Mouse (Mus musculus): ENCODE measurements around the gene Tbxas1. TPM values are rescaled to one million over a fixed set of nuclear protein-coding genes. Genes with fewer than 3 reads are reported as not detected.

Tbxas1 gene
- total and polyA plus RNA-seq, 3 experiments: not detected

DNA sequence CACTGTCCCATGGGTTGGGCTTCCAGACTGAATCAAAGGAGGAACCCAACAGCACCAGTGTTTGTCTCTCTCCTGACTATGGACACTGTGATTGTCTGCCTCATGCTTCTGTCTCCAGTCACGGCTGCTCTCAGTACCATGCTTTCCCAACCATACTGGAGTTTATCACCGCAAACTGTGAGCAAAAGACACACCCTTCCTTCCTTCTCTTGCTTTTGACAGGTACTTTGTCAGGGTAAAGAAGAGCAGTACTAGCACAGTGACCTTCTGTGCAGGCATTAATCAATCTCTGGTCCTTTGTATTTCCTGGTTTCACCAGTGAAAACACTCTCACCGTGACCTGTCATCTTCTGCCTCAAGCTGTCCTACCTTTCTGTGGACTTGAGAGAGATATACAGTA is 26.4 kb downstream of the Tbxas1 start:
- Histone ChIP-seq H3K79me2 (replicated peaks; ENCODE audit: control insufficient read depth, extremely low read depth, insufficient read depth, poor library complexity, severe bottlenecking) (no peaks in the 10 kb centered on the region), H3K36me3 (replicated peaks in 1 of 2; ENCODE audit: control insufficient read depth in 1 of 2, insufficient read depth in 1 of 2, low read length in 1 of 2) (no peaks in the 10 kb centered on the region), H3K4me1 (ENCODE audit: control insufficient read depth in 1 of 2, insufficient read depth in 2 of 2) (peaks cover 8 to 32% of the 10 kb centered on the region in 2 experiments), H3K27me3 (replicated peaks) (no peaks in the 10 kb centered on the region), H3K27ac (ENCODE audit: insufficient read depth, low read depth) (no peak overlapping the region), H3K9ac (ENCODE audit: insufficient read depth, low read depth) (no peak overlapping the region), H3K4me2 (ENCODE audit: insufficient read depth, low read depth, poor library complexity, severe bottlenecking) (no peak overlapping the region), H3K4me3 (replicated peaks in 1 of 3; ENCODE audit: low read depth in 2 of 3, low read length in 2 of 3, poor library complexity in 1 of 3) (no peak overlapping the region), H3K9me3 (replicated peaks; ENCODE audit: low read length) (no peaks in the 10 kb centered on the region)
- no peak for DNase-seq (ENCODE audit: extremely low read depth)
- TF ChIP-seq ZNF384 (IDR thresholded peaks at IDR 0.05; ENCODE audit: low read depth, low read length) (no peak), MAFK (IDR thresholded peaks at IDR 0.05; ENCODE audit: insufficient replicate concordance, low read length) (no peak), EP300 (IDR thresholded peaks at IDR 0.05; ENCODE audit: low read length) (no peak), JUND (conservative IDR thresholded peaks at IDR 0.05; ENCODE audit: low read depth, low read length) (no peak), RCOR1 (conservative IDR thresholded peaks at IDR 0.05; ENCODE audit: low read depth, low read length) (no peak), SMC3 (IDR thresholded peaks at IDR 0.05; ENCODE audit: low read depth, low read length) (no peak), POLR2A (IDR thresholded peaks at IDR 0.05; ENCODE audit: low read depth, low read length) (no peak), ZKSCAN1 (IDR thresholded peaks at IDR 0.05; ENCODE audit: borderline replicate concordance, low read depth, low read length) (no peak), PAX5 (IDR thresholded peaks at IDR 0.05; ENCODE audit: low read length) (no peak), JUN (IDR thresholded peaks at IDR 0.05; ENCODE audit: insufficient read depth, low read depth, low read length) (no peak), E2F4 (IDR thresholded peaks at IDR 0.05; ENCODE audit: insufficient replicate concordance, low read depth, low read length) (no peak), SIN3A (IDR thresholded peaks at IDR 0.05; ENCODE audit: low read length) (no peak), ZMIZ1 (IDR thresholded peaks at IDR 0.05; ENCODE audit: low read depth, low read length) (no peak), ETS1 (conservative IDR thresholded peaks at IDR 0.05; ENCODE audit: low read depth, low read length) (no peak), BHLHE40 (IDR thresholded peaks at IDR 0.05; ENCODE audit: low read depth, low read length) (no peak), NELFE (IDR thresholded peaks at IDR 0.05; ENCODE audit: low read depth, low read length) (no peak), USF1 (IDR thresholded peaks at IDR 0.05; ENCODE audit: low read depth, low read length) (no peak), RAD21 (IDR thresholded peaks at IDR 0.05; ENCODE audit: low read depth, low read length) (no peak), TCF12 (IDR thresholded peaks at IDR 0.05; ENCODE audit: low read depth, low read length) (no peak), USF2 (conservative IDR thresholded peaks at IDR 0.05; ENCODE audit: low read depth, low read length) (no peak)
- dilution Hi-C loops (cut with MboI; ENCODE audit: extremely low pct_ligation_motif_present, extremely low pct_unique_long_range_greater_than_20kb, low sequenced_read_pairs): no loop called here
- in situ Hi-C loops (cut with MboI; ENCODE audit: low pct_ligation_motif_present, low pct_unique_long_range_greater_than_20kb, low sequenced_read_pairs): loop anchor here (5.0 to 10.0 kb wide), 2 partner anchors 159 to 257 kb away; no protein-coding TSS in a partner anchor

DNA sequence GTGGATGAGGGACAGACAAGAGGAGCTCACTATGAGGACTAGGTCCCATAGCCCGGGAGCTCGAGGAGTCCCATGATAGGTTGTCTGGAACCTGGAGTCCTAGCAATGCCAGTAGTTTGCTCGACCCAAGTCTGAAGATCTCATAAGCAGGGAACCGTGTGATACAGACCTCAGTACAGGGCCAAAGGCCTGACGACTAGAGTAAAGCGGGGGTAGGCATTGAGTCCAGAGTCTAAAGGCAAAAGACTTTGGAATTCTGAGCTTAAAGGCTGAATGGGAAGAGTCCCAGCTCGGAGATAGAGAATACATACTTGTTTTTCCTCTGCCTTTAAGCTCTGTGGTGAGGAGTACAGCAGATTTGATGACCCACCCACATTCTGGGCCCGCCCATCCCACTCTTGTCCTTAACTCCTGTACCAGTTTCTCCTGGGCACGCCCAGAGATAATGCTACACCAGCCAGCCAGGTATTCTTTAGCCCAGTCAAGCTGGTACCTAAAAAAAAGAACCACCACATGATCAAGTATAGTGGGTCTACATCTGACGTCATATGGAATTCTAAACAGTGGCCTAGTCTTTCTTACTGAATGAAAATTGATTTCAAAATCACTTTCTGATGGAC is 27.7 kb downstream of the Tbxas1 start:
- Histone ChIP-seq H3K36me3 (replicated peaks in 1 of 2; ENCODE audit: control insufficient read depth in 1 of 2, insufficient read depth in 1 of 2, low read length in 1 of 2) (no peaks in the 10 kb centered on the region), H3K9ac (ENCODE audit: insufficient read depth, low read depth) (no peak overlapping the region), H3K4me1 (ENCODE audit: control insufficient read depth in 1 of 2, insufficient read depth in 2 of 2) (peaks cover 8 to 32% of the 10 kb centered on the region in 2 experiments), H3K27me3 (replicated peaks) (no peaks in the 10 kb centered on the region), H3K79me2 (replicated peaks; ENCODE audit: control insufficient read depth, extremely low read depth, insufficient read depth, poor library complexity, severe bottlenecking) (no peaks in the 10 kb centered on the region), H3K27ac (ENCODE audit: insufficient read depth, low read depth) (no peak overlapping the region), H3K9me3 (replicated peaks; ENCODE audit: low read length) (no peaks in the 10 kb centered on the region), H3K4me3 (replicated peaks in 1 of 3; ENCODE audit: low read depth in 2 of 3, low read length in 2 of 3, poor library complexity in 1 of 3) (no peak overlapping the region), H3K4me2 (ENCODE audit: insufficient read depth, low read depth, poor library complexity, severe bottlenecking) (no peak overlapping the region)
- in situ Hi-C loops (cut with MboI; ENCODE audit: low pct_ligation_motif_present, low pct_unique_long_range_greater_than_20kb, low sequenced_read_pairs): loop anchor here (5.0 to 10.0 kb wide), 2 partner anchors 161 to 258 kb away; no protein-coding TSS in a partner anchor
- no peak for DNase-seq (ENCODE audit: extremely low read depth)
- no peak for TF ChIP-seq BHLHE40 (IDR thresholded peaks at IDR 0.05; ENCODE audit: low read depth, low read length)
- no peak for TF ChIP-seq NELFE (IDR thresholded peaks at IDR 0.05; ENCODE audit: low read depth, low read length)
- no peak for TF ChIP-seq MXI1 (IDR thresholded peaks at IDR 0.05; ENCODE audit: low read depth, low read length)
- TF ChIP-seq CHD1 (IDR thresholded peaks at IDR 0.05; ENCODE audit: low read depth, low read length): no peak
- dilution Hi-C loops (cut with MboI; ENCODE audit: extremely low pct_ligation_motif_present, extremely low pct_unique_long_range_greater_than_20kb, low sequenced_read_pairs): no loop called here

All from CH12.LX (cell line).